Mouse (Mus musculus): ENCODE data around the gene Agxt. TPM values are rescaled to one million over a fixed set of nuclear protein-coding genes. Genes with fewer than 3 reads are reported as not detected.
A peak's percentile ranks its signal among the peaks of the same experiment; 100 is the strongest.

The Agxt gene
- total RNA-seq, 2 experiments from 2014 or later = not detected

GRCm38 (mm10) chr1:93144176-93144575, 9.1 kb downstream of the Agxt start:
- DNase-seq (ENCODE audit: low spot score in 2 of 2) = no peak

- DNase-seq (ENCODE audit: low spot score in 2 of 2) = no peak
These were observed 16.0 kb downstream of the Agxt start for GRCm38 (mm10) chr1:93150907-93151661.

GRCm38 (mm10) chr1:93157566-93157965, 22.5 kb downstream of the Agxt start:
- DNase-seq (ENCODE audit: low spot score in 2 of 2) = no peak

- no peak for DNase-seq (ENCODE audit: low spot score in 2 of 2)
These were observed 23.9 kb downstream of the Agxt start for GRCm38 (mm10) chr1:93158916-93159315.

- DNase-seq (ENCODE audit: low spot score in 2 of 2) = no peak
These were observed 24.8 kb downstream of the Agxt start for GRCm38 (mm10) chr1:93159566-93160500.

GRCm38 (mm10) chr1:93160501-93161133, 25.6 kb downstream of the Agxt start, which contains the start of gene 2310007B03Rik:
TSS of gene 2310007B03Rik (minus strand) at chr1:93160948.
- DNase-seq (ENCODE audit: low spot score in 2 of 2) = no peak

- DNase-seq (ENCODE audit: low spot score in 2 of 2) = no peak
These were observed 26.3 kb downstream of the Agxt start for GRCm38 (mm10) chr1:93161350-93161749.

- no peak for DNase-seq (ENCODE audit: low spot score in 2 of 2)
These were observed 26.9 kb downstream of the Agxt start for GRCm38 (mm10) chr1:93161921-93162320.

- DNase-seq (ENCODE audit: low spot score in 2 of 2) = no peak
These were observed 27.5 kb downstream of the Agxt start for GRCm38 (mm10) chr1:93162588-93162987.

- no peak for DNase-seq (ENCODE audit: low spot score in 2 of 2)
These were observed 30.4 kb downstream of the Agxt start for GRCm38 (mm10) chr1:93165447-93165846.

- DNase-seq (ENCODE audit: low spot score in 2 of 2) = no peak
These were observed 31.5 kb downstream of the Agxt start for GRCm38 (mm10) chr1:93166346-93167079.

GRCm38 (mm10) chr1:93168295-93168775, 33.3 kb downstream of the Agxt start, which contains the start of gene Crocc2:
TSS of gene Crocc2 (plus strand) at chr1:93168725.
- no peak for DNase-seq (ENCODE audit: low spot score in 2 of 2)

GRCm38 (mm10) chr1:93173665-93174064, 38.6 kb downstream of the Agxt start:
- no peak for DNase-seq (ENCODE audit: low spot score in 2 of 2)

- peak; percentile 74 to 83 for DNase-seq (ENCODE audit: low spot score in 2 of 2)
These were observed 39.4 kb downstream of the Agxt start for GRCm38 (mm10) chr1:93174399-93174798.

GRCm38 (mm10) chr1:93175849-93176248, 40.8 kb downstream of the Agxt start:
- no peak for DNase-seq (ENCODE audit: low spot score in 2 of 2)

GRCm38 (mm10) chr1:93176525-93177332, 41.7 kb downstream of the Agxt start:
- DNase-seq (ENCODE audit: low spot score in 2 of 2) = peak; percentile 23 to 57

- no peak for DNase-seq (ENCODE audit: low spot score in 2 of 2)
These were observed 47.2 kb downstream of the Agxt start for GRCm38 (mm10) chr1:93182281-93182680.

GRCm38 (mm10) chr1:93184071-93184828, 49.2 kb downstream of the Agxt start:
- DNase-seq (ENCODE audit: low spot score in 2 of 2) = no peak
